Mouse (Mus musculus): ENCODE data around the gene Gm20388.

GRCm38 (mm10) chr8:121589205-121589726 lies 1678.6 kb downstream of the Gm20388 start:
- TF ChIP-seq GATA1 (IDR thresholded peaks at IDR 0.05; ENCODE audit: borderline replicate concordance, low read length) (no peak), CTCF (IDR thresholded peaks at IDR 0.05; ENCODE audit: low read depth, low read length) (no peak), TAL1 (conservative IDR thresholded peaks at IDR 0.05; ENCODE audit: low read depth, low read length) (no peak), GATA2 (IDR thresholded peaks at IDR 0.05; ENCODE audit: borderline replicate concordance, low read depth, low read length) (no peak)

All from G1E (cell line).